Comparison of ENCODE assay signal across 18 mouse cellular contexts in genomic region chr8:108467172-108468035, GRCm38 (mm10).
A peak's percentile ranks its signal among the peaks of the same experiment; 100 is the strongest.
DNase-seq lines count a peak whose midpoint lies in the region; ATAC-seq lines count a peak whose summit lies in the region.
"Had no signal": no experiment of that assay in that cellular context is flagged by ENCODE, and none has a peak within 500 bp of the region (broad histone marks: within the 10 kb centered on the region; RNA-seq: fewer than 3 reads in every experiment).

No protein-coding gene starts in this region.

- no peaks in the 10 kb centered on the region for H3K9me3 ChIP-seq in forebrain, embryonic 13.5 days (replicated peaks)
- H3K9me3 ChIP-seq in hindbrain, embryonic 10.5 days, result no peaks in the 10 kb centered on the region
- no peaks in the 10 kb centered on the region for H3K9me3 ChIP-seq in midbrain, embryonic 12.5 days
- H3K9me3 ChIP-seq in neural tube, embryonic 15.5 days (replicated peaks), result no peaks in the 10 kb centered on the region
- H3K9me3 ChIP-seq: embryonic facial prominence, embryonic 13.5 days; heart, embryonic 15.5 days had no signal

- H3K4me3 ChIP-seq in forebrain, embryonic 13.5 days, result no peak overlapping the region
- no peak overlapping the region for H3K4me3 ChIP-seq in hindbrain, embryonic 10.5 days
- no peak overlapping the region for H3K4me3 ChIP-seq in midbrain, embryonic 12.5 days
- no peak overlapping the region for H3K4me3 ChIP-seq in neural tube, embryonic 15.5 days (replicated peaks)
- H3K4me3 ChIP-seq: embryonic facial prominence, embryonic 13.5 days; gastrocnemius, adult 2 months; heart, embryonic 15.5 days had no signal

- no peak overlapping the region for H3K9ac ChIP-seq in forebrain, embryonic 13.5 days
- H3K9ac ChIP-seq in midbrain, embryonic 12.5 days (replicated peaks), result no peak overlapping the region
- no peak overlapping the region for H3K9ac ChIP-seq in neural tube, embryonic 15.5 days (replicated peaks)
- H3K9ac ChIP-seq: embryonic facial prominence, embryonic 13.5 days; heart, embryonic 15.5 days had no signal

- peaks cover 15% of the 10 kb centered on the region for H3K27me3 ChIP-seq in forebrain, embryonic 13.5 days
- no peaks in the 10 kb centered on the region for H3K27me3 ChIP-seq in hindbrain, embryonic 10.5 days (ENCODE audit: insufficient read depth, poor library complexity, severe bottlenecking)
- peaks cover 11% of the 10 kb centered on the region; the same call in 1 of the 2 replicates for H3K27me3 ChIP-seq in midbrain, embryonic 12.5 days
- H3K27me3 ChIP-seq in neural tube, embryonic 15.5 days (replicated peaks), result no peaks in the 10 kb centered on the region
- H3K27me3 ChIP-seq: embryonic facial prominence, embryonic 13.5 days; heart, embryonic 15.5 days had no signal

- intact Hi-C loops in heart, postnatal 25 days (cut with DNase I), result no loop called here

- no peaks in the 10 kb centered on the region for H3K36me3 ChIP-seq in forebrain, embryonic 13.5 days (ENCODE audit: poor library complexity, severe bottlenecking)
- no peaks in the 10 kb centered on the region for H3K36me3 ChIP-seq in hindbrain, embryonic 10.5 days
- no peaks in the 10 kb centered on the region for H3K36me3 ChIP-seq in midbrain, embryonic 12.5 days
- no peaks in the 10 kb centered on the region for H3K36me3 ChIP-seq in neural tube, embryonic 15.5 days
- H3K36me3 ChIP-seq: embryonic facial prominence, embryonic 13.5 days; heart, embryonic 15.5 days had no signal

- H3K4me1 ChIP-seq in forebrain, embryonic 13.5 days, result peaks cover 20% of the 10 kb centered on the region
- peaks cover 22% of the 10 kb centered on the region for H3K4me1 ChIP-seq in hindbrain, embryonic 10.5 days (replicated peaks)
- H3K4me1 ChIP-seq in midbrain, embryonic 12.5 days, result peaks cover 27% of the 10 kb centered on the region
- H3K4me1 ChIP-seq in neural tube, embryonic 15.5 days, result peaks cover 36% of the 10 kb centered on the region
- H3K4me1 ChIP-seq: heart, embryonic 15.5 days had no signal

- no peak overlapping the region for H3K4me2 ChIP-seq in forebrain, embryonic 13.5 days
- H3K4me2 ChIP-seq in midbrain, embryonic 12.5 days (replicated peaks), result no peak overlapping the region
- H3K4me2 ChIP-seq in neural tube, embryonic 15.5 days, result no peak overlapping the region
- H3K4me2 ChIP-seq: embryonic facial prominence, embryonic 13.5 days; heart, embryonic 15.5 days had no signal

- DNase-seq in hindbrain, embryonic 10.5 days (ENCODE audit: low spot score), result no peak
- no peak for DNase-seq in heart, postnatal 25 days (ENCODE audit: low spot score)
- DNase-seq in lung, adult 18-20 months, result no peak
- DNase-seq in right cerebral cortex, postnatal 10 days (ENCODE audit: low spot score in 2 of 2), result no peak
- DNase-seq: cerebellum, adult 9-11 months; gastrocnemius, adult 2 months; heart, adult 18-20 months; kidney, adult 2 months; kidney, postnatal 14 days; left cerebral cortex, postnatal 4 days; lung, adult 2 months; lung, postnatal 4 days; right cerebral cortex, adult 18-20 months had no signal

- 44% methylated on average over 19 of the region's 19 CpGs for WGBS in forebrain, embryonic 13.5 days
- 78% methylated on average over 19 of the region's 19 CpGs for WGBS in hindbrain, embryonic 10.5 days
- 68% methylated on average over 19 of the region's 19 CpGs for WGBS in midbrain, embryonic 12.5 days
- 54% methylated on average over 19 of the region's 19 CpGs for WGBS in neural tube, embryonic 15.5 days

- peak overlapping the region; percentile 67 for H3K27ac ChIP-seq in forebrain, embryonic 13.5 days
- peak overlapping the region; percentile 35; the same call in 1 of the 2 replicates for H3K27ac ChIP-seq in hindbrain, embryonic 10.5 days
- H3K27ac ChIP-seq in midbrain, embryonic 12.5 days (replicated peaks), result peak overlapping the region; percentile 75
- peak overlapping the region; percentile 7 for H3K27ac ChIP-seq in neural tube, embryonic 15.5 days (replicated peaks)
- H3K27ac ChIP-seq: embryonic facial prominence, embryonic 13.5 days; gastrocnemius, adult 2 months; heart, embryonic 15.5 days had no signal

- ATAC-seq in forebrain, embryonic 13.5 days, result peak; percentile 48; the same call in 1 of the 2 replicates
- no peak for ATAC-seq in midbrain, embryonic 12.5 days (ENCODE audit: low FRiP score, low read depth)
- ATAC-seq in neural tube, embryonic 15.5 days (ENCODE audit: low FRiP score), result peak; percentile 78

Comparison
In these comparisons a context has a peak if more than half of its experiments do, and no peak if none do; other contexts are left out.
1. H3K27ac ChIP-seq: peak in every context shown above with its lines; median percentile 75 in midbrain, embryonic 12.5 days; 67 in forebrain, embryonic 13.5 days; 35 in hindbrain, embryonic 10.5 days; 7 in neural tube, embryonic 15.5 days.